Mouse (Mus musculus) lung, embryonic 16.5 days (tissue): Measurements from ENCODE around the gene Il12rb1. TPM values are rescaled to one million over a fixed set of nuclear protein-coding genes. Genes with fewer than 3 reads are reported as not detected.

Experiments
- ATAC-seq: fragments of 200-750 bp; cut with Nextera tagmentation; 2 replicates; pipeline ENCODE4 v1.8.0; 2017; ENCODE audit warnings: low read depth, mild to moderate bottlenecking, moderate library complexity
- H3K27ac ChIP-seq: fragments of 300-500 bp; sonication (generic); 2 replicates; pipeline ENCODE4 v1.5.1; 2014; ENCODE audit warnings: mild to moderate bottlenecking, control low read depth, low read length
- H3K27me3 ChIP-seq: fragments of 300-500 bp; sonication (generic); 2 replicates; pipeline ENCODE4 v1.6.1; 2014; ENCODE audit warnings: low read depth, low read length, mixed read lengths; ENCODE audit not compliant: control insufficient read depth, insufficient read depth
- H3K36me3 ChIP-seq: fragments of 300-500 bp; sonication (generic); 2 replicates; pipeline ENCODE4 v1.6.1; 2014; ENCODE audit warnings: low read length; ENCODE audit not compliant: control insufficient read depth, insufficient read depth
- H3K4me1 ChIP-seq: fragments of 300-500 bp; sonication (generic); replicated peaks from 2 replicates; pipeline ENCODE4 v1.6.1; 2014; ENCODE audit warnings: low read length, mixed read lengths; ENCODE audit not compliant: control insufficient read depth, insufficient read depth
- H3K4me2 ChIP-seq: fragments of 300-500 bp; sonication (generic); 2 replicates; pipeline ENCODE4 v1.6.1; 2014; ENCODE audit warnings: low read depth, low read length, control low read depth
- H3K4me3 ChIP-seq: fragments of 300-500 bp; sonication (generic); 2 replicates; pipeline ENCODE4 v1.5.1; 2014; ENCODE audit warnings: mild to moderate bottlenecking, low read length, control low read depth
- H3K9ac ChIP-seq: fragments of 300-500 bp; sonication (generic); 2 replicates; pipeline ENCODE4 v1.6.1; 2014; ENCODE audit warnings: low read length, control low read depth
- H3K9me3 ChIP-seq: fragments of 300-500 bp; sonication (generic); 2 replicates; pipeline ENCODE4 v1.6.1; 2016; ENCODE audit warnings: low read length; ENCODE audit not compliant: control insufficient read depth
- WGBS: fragments of 180-500 bp; shearing (Covaris S2); extraction: QIAGEN DNeasy Blood & Tissue Kit; methylation state at CpG from one replicate; pipeline ENCODE4 v1.1.7; 2014; 5-methylcytosine and 5-hydroxymethylcytosine counted together
- microRNA-seq: library from miRNA; unstranded; fragments of <30 nt; microRNA quantifications from one replicate; pipeline ENCODE4, GENCODE M21; 2016
- polyA plus RNA-seq: library from polyadenylated mRNA; unstranded; fragments of >200 nt; fragmentation: Nextera tagmentation; extraction: Ambion mirVana; gene quantifications from 2 replicates; pipeline ENCODE4 v1.2.1, GENCODE M21; 2015

The Il12rb1 gene
- polyA plus RNA-seq, 1 experiment from 2014 or later, result 0.24 TPM

GRCm38 (mm10) chr8:70869199-70869571 lies 60.9 kb downstream of the Il12rb1 start:
- Histone ChIP-seq H3K9me3 (no peaks in the 10 kb centered on the region), H3K4me2 (no peak overlapping the region; the same call in 1 of the 2 replicates), H3K27ac (no peak overlapping the region), H3K4me1 (peaks cover 19% of the 10 kb centered on the region), H3K36me3 (no peaks in the 10 kb centered on the region; the same call in 1 of the 2 replicates), H3K27me3 (peaks cover 4% of the 10 kb centered on the region), H3K4me3 (no peak overlapping the region), H3K9ac (no peak overlapping the region)
- no peak for ATAC-seq
- WGBS, result 45% methylated on average over 5 of the region's 5 CpGs

- 0 out of 2 replicates have a peak, but pooled peaks have one; percentile 11 for ATAC-seq
- Histone ChIP-seq H3K27me3 (peaks cover under 1% of the 10 kb centered on the region; the same call in 1 of the 2 replicates), H3K27ac (no peak overlapping the region), H3K9ac (no peak overlapping the region), H3K36me3 (no peaks in the 10 kb centered on the region; the same call in 1 of the 2 replicates), H3K9me3 (no peaks in the 10 kb centered on the region), H3K4me3 (no peak overlapping the region), H3K4me1 (peaks cover 14% of the 10 kb centered on the region), H3K4me2 (no peak overlapping the region)
- 43% methylated on average over 16 of the region's 16 CpGs for WGBS
Observed at GRCm38 (mm10) chr8:70869601-70870041, 61.4 kb downstream of the Il12rb1 start.

Small RNA genes within 50 kb of the gene (microRNA-seq; reads per million reads assigned to microRNA genes)
- not detected for gene Mir7240

Other genes with a start within 250 kb of the Il12rb1 start
- 118 and 121 TPM in 2 replicates for gene Isyna1, start 214.1 kb upstream of the Il12rb1 start, polyA plus RNA-seq
- gene Ssbp4, start 199.6 kb upstream of the Il12rb1 start, polyA plus RNA-seq, result 106 and 108 TPM in 2 replicates
- 2.0 and 3.2 TPM in 2 replicates for gene Lrrc25, start 192.3 kb upstream of the Il12rb1 start, polyA plus RNA-seq
- gene Gdf15, start 176.0 kb upstream of the Il12rb1 start, polyA plus RNA-seq, result 0.45 and 0.60 TPM in 2 replicates
- gene Pgpep1, start 148.1 kb upstream of the Il12rb1 start, polyA plus RNA-seq, result 43.6 and 46.7 TPM in 2 replicates
- 197 and 214 TPM in 2 replicates for gene Lsm4, start 135.2 kb upstream of the Il12rb1 start, polyA plus RNA-seq
- 26.2 and 28.8 TPM in 2 replicates for gene Jund, start 109.5 kb upstream of the Il12rb1 start, polyA plus RNA-seq
- gene Iqcn, start 105.0 kb upstream of the Il12rb1 start, polyA plus RNA-seq, result not detected in 2 replicates
- 0.26 TPM in 1 of 2 replicates, not detected in the other for gene Gm3336, start 89.9 kb upstream of the Il12rb1 start, polyA plus RNA-seq
- 0.10 and 0.19 TPM in 2 replicates for gene Pde4c, start 84.7 kb upstream of the Il12rb1 start, polyA plus RNA-seq
- gene Rab3a, start 53.8 kb upstream of the Il12rb1 start, polyA plus RNA-seq, result 14.8 and 16.2 TPM in 2 replicates
- gene Mpv17l2, start 47.5 kb upstream of the Il12rb1 start, polyA plus RNA-seq, result 37.1 and 39.2 TPM in 2 replicates
- 56.0 and 56.8 TPM in 2 replicates for gene Pik3r2, start 31.7 kb upstream of the Il12rb1 start, polyA plus RNA-seq
- 13.7 and 14.3 TPM in 2 replicates for gene Mast3, start 3.4 kb upstream of the Il12rb1 start, polyA plus RNA-seq
- gene Arrdc2, start 31.3 kb downstream of the Il12rb1 start, polyA plus RNA-seq, result 4.5 and 5.6 TPM in 2 replicates
- gene Kcnn1, start 54.8 kb downstream of the Il12rb1 start, polyA plus RNA-seq, result 0.40 and 0.99 TPM in 2 replicates
- 99.2 and 106 TPM in 2 replicates for gene Ccdc124, start 65.5 kb downstream of the Il12rb1 start, polyA plus RNA-seq
- gene Slc5a5, start 84.3 kb downstream of the Il12rb1 start, polyA plus RNA-seq, result 0.13 and 0.16 TPM in 2 replicates
- gene Rpl18a, start 89.0 kb downstream of the Il12rb1 start, polyA plus RNA-seq, result 5,017 and 5,100 TPM in 2 replicates
- gene Map1s, start 97.5 kb downstream of the Il12rb1 start, polyA plus RNA-seq, result 45.9 and 49.2 TPM in 2 replicates